24 mouse cellular contexts compared by ENCODE assay signal in genomic region chr6:148736390-148736789, GRCm38 (mm10).
"Had no signal": no experiment of that assay in that cellular context is flagged by ENCODE, and none has a peak within 500 bp of the region (broad histone marks: within the 10 kb centered on the region; RNA-seq: fewer than 3 reads in every experiment).

No protein-coding gene starts in this region.

- H3K27me3 ChIP-seq: limb, embryonic 12.5 days; limb, embryonic 15.5 days; lung, embryonic 15.5 days; midbrain, embryonic 12.5 days; midbrain, embryonic 15.5 days; neural tube, embryonic 13.5 days had no signal

- DNase-seq: kidney, adult 18-20 months; kidney, adult 9 months; kidney, postnatal 14 days; kidney, postnatal 4 days; left cerebral cortex, postnatal 4 days; liver, postnatal 0 days; lung, postnatal 10 days; lung, postnatal 36 days; right cerebral cortex, postnatal 14 days; right cerebral cortex, postnatal 4 days; spleen, adult 18-20 months; thymus, adult 2 months; thymus, postnatal 14 days; thymus, postnatal 4 days had no signal

- ATAC-seq: intestine, embryonic 16.5 days; liver, postnatal 0 days; midbrain, embryonic 15.5 days had no signal

- H3K4me3 ChIP-seq: limb, embryonic 12.5 days; limb, embryonic 15.5 days; lung, embryonic 15.5 days; midbrain, embryonic 12.5 days; midbrain, embryonic 15.5 days; neural tube, embryonic 13.5 days had no signal

- H3K9ac ChIP-seq: limb, embryonic 12.5 days; limb, embryonic 15.5 days; liver, embryonic 14.5 days; liver, postnatal 0 days; lung, embryonic 15.5 days; midbrain, embryonic 12.5 days; midbrain, embryonic 15.5 days; neural tube, embryonic 13.5 days had no signal

- H3K4me2 ChIP-seq: limb, embryonic 12.5 days; limb, embryonic 15.5 days; liver, embryonic 11.5 days; lung, embryonic 15.5 days; midbrain, embryonic 12.5 days; midbrain, embryonic 15.5 days; neural tube, embryonic 13.5 days had no signal

- H3K27ac ChIP-seq: limb, embryonic 12.5 days; limb, embryonic 15.5 days; liver, embryonic 14.5 days; lung, embryonic 15.5 days; midbrain, embryonic 12.5 days; midbrain, embryonic 15.5 days; neural tube, embryonic 13.5 days; stomach, postnatal 0 days had no signal

- H3K9me3 ChIP-seq: limb, embryonic 12.5 days; limb, embryonic 15.5 days; lung, embryonic 15.5 days; midbrain, embryonic 12.5 days; midbrain, embryonic 15.5 days; neural tube, embryonic 13.5 days had no signal

- H3K36me3 ChIP-seq: limb, embryonic 12.5 days; limb, embryonic 15.5 days; lung, embryonic 15.5 days; midbrain, embryonic 12.5 days; midbrain, embryonic 15.5 days; neural tube, embryonic 13.5 days had no signal
